Mouse (Mus musculus) intestine, postnatal 0 days (tissue): ENCODE results near the gene Grip1. TPM values are rescaled to one million over a fixed set of nuclear protein-coding genes. Genes with fewer than 3 reads are reported as not detected.

Experiments used
- ATAC-seq: fragments of 200-750 bp; cut with Nextera tagmentation; 2 replicates; pipeline ENCODE4 v1.8.0; 2017; ENCODE audit warnings: mild to moderate bottlenecking, moderate TSS enrichment, moderate library complexity
- H3K27ac ChIP-seq: fragments of 300-500 bp; sonication (generic); 2 replicates; pipeline ENCODE4 v1.5.1; 2014; ENCODE audit warnings: mild to moderate bottlenecking, low read depth, low read length, moderate library complexity
- H3K27me3 ChIP-seq: fragments of 300-500 bp; sonication (generic); replicated peaks from 2 replicates; pipeline ENCODE4 v1.6.1; 2014; ENCODE audit warnings: low read length, mixed read lengths; ENCODE audit not compliant: control insufficient read depth, insufficient read depth
- H3K36me3 ChIP-seq: fragments of 300-500 bp; sonication (generic); 2 replicates; pipeline ENCODE4 v1.6.1; 2014; ENCODE audit warnings: mild to moderate bottlenecking, moderate library complexity; ENCODE audit not compliant: control insufficient read depth, insufficient read depth
- H3K4me1 ChIP-seq: fragments of 300-500 bp; sonication (generic); replicated peaks from 2 replicates; pipeline ENCODE4 v1.6.1; 2014; ENCODE audit warnings: antibody characterized with exemption, low read length, mixed read lengths; ENCODE audit not compliant: control insufficient read depth, insufficient read depth
- H3K4me2 ChIP-seq: fragments of 300-500 bp; sonication (generic); replicated peaks from 2 replicates; pipeline ENCODE4 v1.6.1; 2014; ENCODE audit warnings: low read depth, mild to moderate bottlenecking, moderate library complexity
- H3K4me3 ChIP-seq: fragments of 300-500 bp; sonication (generic); 2 replicates; pipeline ENCODE4 v1.5.1; 2014; ENCODE audit warnings: low read depth, low read length
- H3K9ac ChIP-seq: fragments of 300-500 bp; sonication (generic); 2 replicates; pipeline ENCODE4 v1.6.1; 2014; ENCODE audit warnings: mild to moderate bottlenecking, low read depth, low read length
- H3K9me3 ChIP-seq: fragments of 300-500 bp; sonication (generic); 2 replicates; pipeline ENCODE4 v1.6.1; 2016; ENCODE audit warnings: mixed run types; ENCODE audit not compliant: control insufficient read depth
- CTCF ChIP-seq: sonication (generic); IDR thresholded peaks from 2 replicates; pipeline ENCODE4 v1.5.1; 2016; ENCODE audit warnings: low read depth, mild to moderate bottlenecking, control low read depth, antibody characterized with exemption, moderate library complexity
- WGBS: fragments of 180-500 bp; shearing (Covaris S2); extraction: QIAGEN DNeasy Blood & Tissue Kit; methylation state at CpG from one replicate; pipeline ENCODE4 v1.1.7; 2014; 5-methylcytosine and 5-hydroxymethylcytosine counted together
- polyA plus RNA-seq: library from polyadenylated mRNA; unstranded; fragments of >200 nt; fragmentation: Nextera tagmentation; extraction: Ambion mirVana; gene quantifications from 2 replicates; pipeline ENCODE4 v1.2.1, GENCODE M21; 2015

Gene Grip1
- polyA plus RNA-seq, 1 experiment from 2014 or later = 0.48 TPM

DNA sequence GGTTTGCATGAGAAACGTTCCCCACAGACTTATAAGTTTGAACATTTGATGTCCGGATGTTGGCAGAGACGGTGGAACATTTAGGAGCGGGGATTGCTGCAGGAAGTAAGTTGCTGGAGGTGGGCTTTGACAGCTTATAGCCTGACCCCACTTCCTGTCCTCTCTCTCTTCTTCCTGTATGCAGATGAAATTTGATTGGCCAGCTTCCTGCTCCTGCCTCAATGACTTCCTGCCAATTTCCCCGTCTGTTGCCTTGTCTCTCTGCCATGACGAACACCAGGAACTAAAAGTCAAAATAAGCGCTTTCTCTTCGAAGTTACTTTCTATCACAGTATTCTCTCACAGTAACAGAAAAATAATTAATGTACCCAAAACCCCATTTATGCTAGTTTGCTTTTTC is 289.1 kb downstream of the Grip1 start:
- ATAC-seq = no peak
- Histone ChIP-seq H3K27me3 (no peaks in the 10 kb centered on the region), H3K9me3 (no peaks in the 10 kb centered on the region), H3K4me2 (no peak overlapping the region), H3K36me3 (no peaks in the 10 kb centered on the region), H3K27ac (no peak overlapping the region), H3K4me3 (no peak overlapping the region), H3K9ac (no peak overlapping the region), H3K4me1 (no peaks in the 10 kb centered on the region)
- TF ChIP-seq CTCF = no peak
- WGBS = 71% methylated on average over 8 of the region's 8 CpGs

DNA sequence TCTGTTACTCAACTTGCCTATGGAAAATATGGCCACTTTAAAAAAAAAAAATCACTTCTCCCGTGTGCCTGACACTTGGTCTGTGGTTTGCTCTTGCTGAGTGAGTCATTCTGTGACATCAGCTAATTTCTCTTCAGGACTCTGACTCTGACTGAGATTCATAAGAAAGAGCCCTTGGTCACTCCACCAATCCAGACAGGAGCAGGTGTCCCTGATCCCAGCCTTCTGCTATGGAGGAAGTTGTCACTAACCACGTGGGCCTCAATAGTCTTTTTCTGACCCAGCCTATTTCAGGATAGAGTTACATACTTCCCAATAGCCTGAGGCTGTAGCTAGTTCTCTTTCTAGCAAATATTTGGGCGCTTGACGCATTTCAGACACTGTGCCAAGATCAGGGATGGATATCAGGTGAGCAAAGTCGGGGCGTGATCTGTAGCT is 298.8 kb downstream of the Grip1 start:
- no peak for TF ChIP-seq CTCF
- Histone ChIP-seq H3K27me3 (no peaks in the 10 kb centered on the region), H3K4me3 (no peak overlapping the region), H3K36me3 (no peaks in the 10 kb centered on the region), H3K27ac (no peak overlapping the region), H3K4me2 (no peak overlapping the region), H3K9me3 (no peaks in the 10 kb centered on the region), H3K9ac (no peak overlapping the region), H3K4me1 (no peaks in the 10 kb centered on the region)
- 75% methylated on average over 6 of the region's 6 CpGs for WGBS
- ATAC-seq = no peak

DNA sequence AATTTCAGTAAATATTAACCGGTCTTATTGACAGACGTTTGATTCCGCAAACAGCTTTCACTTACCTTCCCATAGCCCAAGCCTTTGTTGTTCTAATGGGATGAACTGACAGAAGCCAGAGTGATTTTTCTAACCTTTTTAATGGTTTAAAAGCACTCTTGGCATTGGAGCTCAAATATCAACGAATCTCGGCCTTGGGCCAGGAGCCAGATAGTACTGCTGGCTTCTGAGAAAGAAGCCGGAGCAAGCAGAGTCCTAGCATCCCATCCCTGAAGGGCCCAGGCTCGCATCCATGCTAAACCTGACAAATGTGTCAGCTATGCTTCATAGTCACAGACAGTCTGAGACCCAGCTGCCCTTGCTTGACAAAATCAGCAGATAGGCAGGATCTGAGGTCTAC is 302.6 kb downstream of the Grip1 start:
- H3K9me3 ChIP-seq = no peaks in the 10 kb centered on the region
- no peak overlapping the region for H3K4me3 ChIP-seq
- H3K27ac ChIP-seq = no peak overlapping the region
- no peak overlapping the region for H3K9ac ChIP-seq
- no peak for ATAC-seq
- no peaks in the 10 kb centered on the region for H3K36me3 ChIP-seq
- TF ChIP-seq CTCF = no peak
- no peaks in the 10 kb centered on the region for H3K27me3 ChIP-seq
- 61% methylated on average over 7 of the region's 7 CpGs for WGBS
- no peaks in the 10 kb centered on the region for H3K4me1 ChIP-seq
- H3K4me2 ChIP-seq = no peak overlapping the region

DNA sequence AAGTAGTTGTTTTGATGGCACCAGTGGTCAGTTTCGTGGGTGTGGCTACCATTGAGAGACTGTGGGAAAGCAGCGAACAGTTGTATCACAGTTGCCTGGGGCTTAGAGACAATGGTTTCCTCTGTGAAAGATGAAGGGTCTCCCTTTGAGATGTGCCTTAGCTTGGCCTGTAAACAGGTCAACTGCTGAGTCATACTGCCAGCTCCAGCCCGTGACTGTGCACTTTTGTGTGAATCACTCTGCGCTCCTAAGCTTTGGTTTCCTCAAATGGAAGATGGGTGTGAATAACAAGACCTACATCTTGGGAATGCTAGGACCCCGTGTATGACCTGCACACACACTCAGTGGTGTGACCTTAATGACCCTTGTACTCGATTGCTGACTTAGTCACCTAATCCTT is 303.6 kb downstream of the Grip1 start:
- H3K9me3 ChIP-seq = no peaks in the 10 kb centered on the region
- no peak overlapping the region for H3K4me2 ChIP-seq
- WGBS = 80% methylated on average over 6 of the region's 6 CpGs
- H3K27ac ChIP-seq = no peak overlapping the region
- no peaks in the 10 kb centered on the region for H3K4me1 ChIP-seq
- TF ChIP-seq CTCF = no peak
- ATAC-seq = no peak
- no peaks in the 10 kb centered on the region for H3K36me3 ChIP-seq
- H3K9ac ChIP-seq = no peak overlapping the region
- H3K4me3 ChIP-seq = no peak overlapping the region
- no peaks in the 10 kb centered on the region for H3K27me3 ChIP-seq

DNA sequence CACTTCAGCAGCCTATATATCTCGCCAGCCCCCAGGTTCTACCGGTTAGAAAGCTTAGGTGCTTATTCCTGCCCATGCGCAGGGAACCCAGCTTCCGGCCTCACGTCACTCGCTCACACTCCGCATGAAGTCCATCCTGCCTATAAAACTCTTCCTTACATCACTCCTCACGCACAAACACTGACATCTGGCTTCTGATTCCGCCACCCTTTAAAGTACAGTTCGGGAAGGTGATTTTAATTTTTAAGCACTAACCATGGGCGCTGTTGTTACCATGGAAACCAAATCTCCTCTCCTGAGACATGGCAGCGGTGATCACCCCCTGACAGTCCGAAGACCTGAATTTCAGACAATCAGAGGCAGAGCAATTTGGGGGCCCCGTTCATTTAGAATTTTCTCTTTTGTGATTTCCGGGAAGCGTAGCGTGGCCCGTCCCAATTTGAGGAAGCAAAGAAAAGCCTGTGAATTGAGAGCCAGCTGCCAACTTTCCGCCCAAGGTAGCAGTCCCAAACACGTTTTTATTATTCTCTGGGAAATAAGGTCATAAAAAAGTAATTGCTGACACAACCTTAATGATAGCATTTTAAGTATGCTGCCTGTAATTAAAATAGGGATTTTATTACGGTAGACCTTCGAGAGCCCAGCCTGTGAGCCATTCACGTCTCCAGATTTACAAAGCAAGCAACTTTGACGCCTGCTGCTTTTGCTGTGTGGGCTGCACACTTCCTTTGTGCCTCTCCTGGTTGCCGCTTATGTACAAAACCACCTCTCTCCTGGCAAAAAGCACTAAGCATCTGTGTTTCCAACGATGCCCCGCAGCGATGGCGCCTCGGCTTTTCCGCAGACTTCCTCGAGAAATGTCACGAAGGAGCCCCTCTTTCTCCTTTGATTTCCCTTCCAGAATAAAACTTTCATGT is 308.1 kb downstream of the Grip1 start:
- 89% methylated on average over 33 of the region's 33 CpGs for WGBS
- ATAC-seq = no peak

DNA sequence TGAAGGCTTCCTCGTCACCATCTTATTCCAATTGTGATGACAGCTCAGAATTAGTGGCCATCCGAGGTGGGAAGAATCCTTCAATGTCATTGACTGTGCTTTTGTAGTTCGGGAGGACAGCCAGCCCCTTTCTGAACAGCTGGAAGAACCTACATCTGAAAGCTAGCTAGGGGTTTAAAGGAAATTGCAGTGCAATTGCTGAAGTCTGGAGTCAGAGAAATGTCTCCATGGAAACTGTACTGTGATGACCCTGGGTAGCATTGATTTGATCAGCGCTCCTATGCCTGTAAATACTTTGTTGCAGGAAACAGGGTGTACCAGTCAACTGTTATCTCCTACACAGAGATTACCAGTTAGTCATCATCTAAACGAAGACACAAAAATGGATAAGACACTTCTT is 325.2 kb downstream of the Grip1 start:
- H3K4me1 ChIP-seq = no peaks in the 10 kb centered on the region
- ATAC-seq = no peak
- 51% methylated on average over 5 of the region's 5 CpGs for WGBS

More for the DNA sequence above, 308.1 kb downstream of the Grip1 start:
- Histone ChIP-seq H3K9me3 (no peaks in the 10 kb centered on the region), H3K4me2 (no peak overlapping the region), H3K4me3 (no peak overlapping the region), H3K27ac (no peak overlapping the region), H3K36me3 (no peaks in the 10 kb centered on the region), H3K4me1 (no peaks in the 10 kb centered on the region), H3K9ac (no peak overlapping the region), H3K27me3 (no peaks in the 10 kb centered on the region)
- no peak for TF ChIP-seq CTCF

More for the DNA sequence above, 325.2 kb downstream of the Grip1 start:
- no peak overlapping the region for H3K4me2 ChIP-seq
- no peak overlapping the region for H3K9ac ChIP-seq
- TF ChIP-seq CTCF = no peak
- H3K27ac ChIP-seq = no peak overlapping the region
- no peaks in the 10 kb centered on the region for H3K27me3 ChIP-seq
- H3K4me3 ChIP-seq = no peak overlapping the region
- H3K9me3 ChIP-seq = no peaks in the 10 kb centered on the region
- no peaks in the 10 kb centered on the region for H3K36me3 ChIP-seq
